Mouse (Mus musculus) ES-Bruce4 (cell line): ENCODE measurements at regions not wholly inside any gene's neighbourhood (a gene's known extent, or its start where the extent isn't known, plus 50 kb on each side); places are given as distances from the start of the nearest gene placed in this dataset.

Experiments
- H3K27ac ChIP-seq: 2 replicates; pipeline ENCODE4 v1.5.1; 2012; ENCODE audit warnings: low read length, inconsistent platforms; ENCODE audit not compliant: insufficient read depth
- H3K27me3 ChIP-seq: 2 replicates; pipeline ENCODE4 v1.6.1; 2012; ENCODE audit warnings: mild to moderate bottlenecking, low read length, inconsistent platforms; ENCODE audit not compliant: control insufficient read depth, poor library complexity, insufficient read depth, severe bottlenecking
- H3K36me3 ChIP-seq: 2 replicates; pipeline ENCODE4 v1.6.1; 2012; ENCODE audit warnings: inconsistent platforms, mild to moderate bottlenecking, low read length, moderate library complexity; ENCODE audit not compliant: control insufficient read depth, poor library complexity, insufficient read depth, severe bottlenecking
- H3K4me1 ChIP-seq: one replicate; pipeline ENCODE4 v1.8.1; 2011; ENCODE audit warnings: low read length; ENCODE audit not compliant: control insufficient read depth, insufficient read depth
- H3K4me3 ChIP-seq: 2 replicates; pipeline ENCODE4 v1.5.1; 2011; ENCODE audit warnings: low read depth, mild to moderate bottlenecking, low read length
- H3K9ac ChIP-seq: 2 replicates; pipeline ENCODE4 v1.6.1; 2012; ENCODE audit warnings: low read depth, mild to moderate bottlenecking, inconsistent platforms; ENCODE audit not compliant: poor library complexity, severe bottlenecking
- H3K9me3 ChIP-seq: replicated peaks from 2 replicates; pipeline ENCODE4 v1.6.1; 2012; ENCODE audit warnings: mild to moderate bottlenecking, low read length, inconsistent platforms; ENCODE audit not compliant: control insufficient read depth, poor library complexity, insufficient read depth, severe bottlenecking
- CTCF ChIP-seq: IDR thresholded peaks from one replicate; pipeline ENCODE4 v1.8.1; 2011; ENCODE audit warnings: low read depth, low read length
- EP300 ChIP-seq: IDR thresholded peaks from 2 replicates; pipeline ENCODE4 v1.6.1; 2011; ENCODE audit warnings: low read depth, low read length; ENCODE audit not compliant: insufficient read depth
- POLR2A ChIP-seq: IDR thresholded peaks from one replicate; pipeline ENCODE4 v1.8.1; 2011; ENCODE audit warnings: low read length; ENCODE audit not compliant: insufficient read depth

DNA sequence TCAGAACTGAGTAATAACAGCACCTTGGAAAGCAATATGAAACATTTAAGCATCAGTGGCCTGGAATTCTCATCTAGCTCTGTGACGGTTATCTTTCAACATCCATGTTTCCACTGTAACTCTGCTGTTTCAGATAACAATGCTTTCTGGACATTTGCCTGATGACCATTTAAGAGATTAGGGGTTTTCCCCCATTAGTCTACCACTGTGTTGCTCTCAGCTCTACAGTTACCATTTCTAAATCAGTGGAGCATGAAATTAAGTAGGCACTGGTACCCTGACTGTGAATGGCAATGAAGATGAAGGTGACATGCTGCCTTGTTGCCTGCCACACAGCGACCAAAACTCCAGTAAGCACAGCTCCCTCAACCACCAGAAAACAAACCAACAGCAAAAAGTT lies 70.7 kb upstream of the Myo3a start:
- TF ChIP-seq POLR2A = no peak
- H3K4me1 ChIP-seq = no peaks in the 10 kb centered on the region
- no peak overlapping the region for H3K27ac ChIP-seq
- H3K27me3 ChIP-seq = no peaks in the 10 kb centered on the region
- H3K9me3 ChIP-seq = no peaks in the 10 kb centered on the region
- no peak overlapping the region for H3K4me3 ChIP-seq
- H3K36me3 ChIP-seq = no peaks in the 10 kb centered on the region
- no peak overlapping the region for H3K9ac ChIP-seq

DNA sequence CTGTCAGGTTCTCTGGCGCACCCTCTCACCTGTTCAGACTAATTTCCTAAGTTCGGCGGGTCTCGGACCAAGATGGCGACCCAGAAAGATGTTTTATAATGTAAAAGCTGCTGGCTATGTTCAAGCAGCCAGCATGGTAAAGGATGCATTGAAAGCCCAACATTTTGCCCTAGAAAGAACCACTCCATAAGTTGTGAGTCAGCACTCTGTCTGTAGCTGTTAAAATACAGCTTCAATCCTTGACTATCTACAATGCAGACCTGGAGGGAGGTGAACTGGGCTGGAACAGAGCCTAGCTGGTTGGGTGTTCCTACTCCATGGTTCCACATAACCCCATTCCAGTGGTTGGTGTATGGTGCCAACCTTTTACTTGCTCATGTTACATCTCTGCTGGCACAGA lies 61.9 kb upstream of the Myo3a start:
- Histone ChIP-seq H3K27me3 (no peaks in the 10 kb centered on the region), H3K9ac (no peak overlapping the region), H3K4me3 (no peak overlapping the region; the same call in 1 of the 2 replicates), H3K9me3 (peaks cover 14% of the 10 kb centered on the region), H3K27ac (peak overlapping the region; percentile 9; the same call in 1 of the 2 replicates), H3K36me3 (no peaks in the 10 kb centered on the region), H3K4me1 (no peaks in the 10 kb centered on the region)
- TF ChIP-seq EP300 = no peak
- no peak for TF ChIP-seq POLR2A
- no peak for TF ChIP-seq CTCF

GRCm38 (mm10) chr2:22165919-22166318 lies 61.4 kb upstream of the Myo3a start:
- TF ChIP-seq CTCF (no peak), EP300 (no peak), POLR2A (no peak)
- peaks cover 14% of the 10 kb centered on the region for H3K9me3 ChIP-seq
- no peak overlapping the region for H3K4me3 ChIP-seq
- no peaks in the 10 kb centered on the region for H3K36me3 ChIP-seq
- no peak overlapping the region for H3K27ac ChIP-seq
- no peaks in the 10 kb centered on the region for H3K27me3 ChIP-seq
- H3K4me1 ChIP-seq = no peaks in the 10 kb centered on the region
- H3K9ac ChIP-seq = no peak overlapping the region
